Mouse (Mus musculus): ENCODE measurements around the gene Khnyn.

DNA sequence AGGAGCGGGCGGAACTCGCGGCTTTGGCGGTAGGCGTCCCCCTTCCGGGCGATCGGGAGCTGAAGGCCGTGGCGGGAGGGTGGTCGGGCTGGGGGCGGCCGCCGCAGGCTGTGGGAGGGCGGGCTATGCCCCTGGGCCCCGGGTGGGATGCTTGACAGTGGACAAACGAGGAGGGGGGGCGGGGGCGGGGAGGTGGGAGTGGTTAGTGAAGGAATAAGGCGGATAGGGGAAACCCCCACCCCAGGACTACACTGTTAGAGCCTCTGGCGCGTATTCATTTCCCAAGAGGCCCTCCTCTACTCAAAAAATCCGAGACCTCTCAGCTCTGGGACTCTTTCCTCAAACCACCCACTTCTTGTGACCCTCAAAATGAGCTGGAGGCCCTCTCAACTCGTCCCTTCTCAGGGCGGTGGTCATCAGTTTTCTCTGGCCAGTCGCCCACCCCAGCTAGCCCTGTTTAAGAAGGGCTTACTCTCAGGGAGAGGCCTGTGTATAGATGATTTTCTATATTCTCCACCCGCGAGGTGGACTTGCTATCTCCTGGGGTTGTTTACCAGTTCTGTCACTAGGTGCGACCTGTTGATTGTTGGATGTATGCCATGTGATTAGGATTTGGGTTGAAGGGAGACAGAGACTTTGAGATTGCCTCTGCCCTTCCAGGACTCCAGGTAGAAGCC lies 505 bp downstream of the Khnyn start:
- TF ChIP-seq CTCF (IDR thresholded peaks at IDR 0.05; ENCODE audit: insufficient read depth, low read length) (no peak), POLR2A (IDR thresholded peaks at IDR 0.05; ENCODE audit: borderline replicate concordance, extremely low read depth, low read depth, low read length) (no peak)

Data from lung, adult 2 months (tissue).